16 mouse cellular contexts compared by ENCODE assay signal in genomic region chr12:16774605-16775004, GRCm38 (mm10).
"Had no signal": no experiment of that assay in that cellular context is flagged by ENCODE, and none has a peak within 500 bp of the region (broad histone marks: within the 10 kb centered on the region; RNA-seq: fewer than 3 reads in every experiment).

No protein-coding gene starts in this region.

- H3K9me3 ChIP-seq: neural tube, embryonic 12.5 days; neural tube, embryonic 13.5 days; stomach, embryonic 15.5 days had no signal

- H3K4me2 ChIP-seq: neural tube, embryonic 12.5 days; neural tube, embryonic 13.5 days; stomach, embryonic 15.5 days had no signal

- H3K4me3 ChIP-seq: neural tube, embryonic 12.5 days; neural tube, embryonic 13.5 days; stomach, embryonic 15.5 days had no signal

- H3K27ac ChIP-seq: neural tube, embryonic 12.5 days; neural tube, embryonic 13.5 days; stomach, embryonic 15.5 days; stomach, postnatal 0 days had no signal

- DNase-seq: retina, postnatal 1 day; right cerebral cortex, adult 18-20 months; right cerebral cortex, postnatal 14 days; right cerebral cortex, postnatal 25 days; right cerebral cortex, postnatal 4 days; spleen, adult 18-20 months; thymus, adult 18-20 months; thymus, adult 2 months; thymus, postnatal 14 days; thymus, postnatal 25 days; thymus, postnatal 36 days; thymus, postnatal 4 days had no signal

- H3K4me1 ChIP-seq: neural tube, embryonic 12.5 days; neural tube, embryonic 13.5 days; stomach, embryonic 15.5 days had no signal

- H3K9ac ChIP-seq: neural tube, embryonic 12.5 days; neural tube, embryonic 13.5 days; stomach, embryonic 15.5 days had no signal

- H3K27me3 ChIP-seq: neural tube, embryonic 12.5 days; neural tube, embryonic 13.5 days; stomach, embryonic 15.5 days had no signal

- H3K36me3 ChIP-seq: neural tube, embryonic 12.5 days; neural tube, embryonic 13.5 days; stomach, embryonic 15.5 days had no signal
